Mouse (Mus musculus) hindbrain, embryonic 15.5 days (tissue): ENCODE results near the gene AI661453. TPM values are rescaled to one million over a fixed set of nuclear protein-coding genes. Genes with fewer than 3 reads are reported as not detected.
"Not testable (repeated sequence)": the region's sequence is repeated elsewhere in the genome, so short reads cannot be mapped to it uniquely, and the experiment has no call there.

Experiments
- ATAC-seq: fragments of 200-750 bp; cut with Nextera tagmentation; 2 replicates; pipeline ENCODE4 v1.8.0; 2017; ENCODE audit warnings: low read depth, moderate number of reproducible peaks, moderate TSS enrichment; ENCODE audit not compliant: low FRiP score
- H3K27ac ChIP-seq: fragments of 300-500 bp; sonication (generic); replicated peaks from 2 replicates; pipeline ENCODE4 v1.5.1; 2015; ENCODE audit warnings: mild to moderate bottlenecking, inconsistent platforms
- H3K27me3 ChIP-seq: fragments of 300-500 bp; sonication (generic); 2 replicates; pipeline ENCODE4 v1.6.1; 2015; ENCODE audit warnings: control low read depth, inconsistent platforms
- H3K36me3 ChIP-seq: fragments of 300-500 bp; sonication (generic); 2 replicates; pipeline ENCODE4 v1.6.1; 2015; ENCODE audit warnings: control low read depth, inconsistent platforms
- H3K4me1 ChIP-seq: fragments of 300-500 bp; sonication (generic); replicated peaks from 2 replicates; pipeline ENCODE4 v1.6.1; 2015; ENCODE audit warnings: control low read depth, inconsistent platforms
- H3K4me2 ChIP-seq: fragments of 300-500 bp; sonication (generic); 2 replicates; pipeline ENCODE4 v1.6.1; 2015; ENCODE audit warnings: moderate library complexity, mild to moderate bottlenecking, inconsistent platforms
- H3K4me3 ChIP-seq: fragments of 300-500 bp; sonication (generic); 2 replicates; pipeline ENCODE4 v1.5.1; 2015; ENCODE audit warnings: mild to moderate bottlenecking, inconsistent platforms
- H3K9ac ChIP-seq: fragments of 300-500 bp; sonication (generic); 2 replicates; pipeline ENCODE4 v1.6.1; 2015; ENCODE audit warnings: inconsistent platforms
- H3K9me3 ChIP-seq: fragments of 300-500 bp; sonication (generic); 2 replicates; pipeline ENCODE4 v1.6.1; 2016; ENCODE audit warnings: control low read depth, inconsistent platforms
- WGBS: fragments of 180-500 bp; shearing (Covaris S2); methylation state at CpG from one replicate; pipeline ENCODE4 v1.1.7; 2015; 5-methylcytosine and 5-hydroxymethylcytosine counted together
- polyA plus RNA-seq: library from polyadenylated mRNA; unstranded; fragments of >200 nt; fragmentation: Nextera tagmentation; extraction: Ambion mirVana; gene quantifications from 2 replicates; pipeline ENCODE4 v1.2.1, GENCODE M21; 2015

Gene AI661453
- polyA plus RNA-seq, result 0.10 and 0.47 TPM in 2 replicates

DNA sequence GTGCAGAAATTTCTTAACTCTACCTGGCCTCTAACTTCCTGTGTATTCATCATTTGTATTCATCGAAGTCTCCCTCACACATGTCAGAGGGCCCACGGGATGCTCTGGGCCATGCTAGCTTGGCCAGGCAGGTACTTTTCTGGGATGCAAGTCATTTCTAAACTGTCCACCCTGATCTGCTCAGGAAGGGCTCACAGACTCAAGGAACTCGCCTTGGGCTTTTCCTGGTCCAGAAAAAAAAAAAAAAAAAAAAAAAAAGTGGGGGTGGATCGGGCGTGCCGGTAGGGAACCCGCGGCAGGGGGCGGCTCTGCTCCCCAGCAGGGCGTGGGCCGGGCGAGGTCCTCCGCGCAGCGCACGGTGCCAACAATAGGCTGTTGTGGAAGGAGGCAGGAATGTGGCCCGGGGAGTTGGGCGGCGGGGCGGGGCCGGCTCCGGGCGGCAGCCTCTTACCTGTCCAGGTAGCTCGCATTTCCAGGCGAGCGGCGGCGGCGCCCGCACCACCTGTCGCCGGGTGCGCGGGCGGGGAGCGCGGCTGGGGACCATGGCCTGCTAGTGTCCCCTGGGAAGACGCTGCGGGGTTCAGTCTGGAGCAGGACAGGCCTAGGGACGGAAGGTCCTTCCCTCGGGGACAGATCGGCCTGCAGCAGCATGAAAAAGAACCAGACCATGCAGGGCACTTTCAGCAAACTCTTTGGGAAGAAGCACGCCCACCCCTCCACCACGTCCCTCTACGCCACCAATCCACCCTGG, at the start of gene AI661453:
Gene AI661453, plus strand, starts transcription at position 460 of the 751 bp plus-strand sequence.
- Histone ChIP-seq H3K27me3 (peaks cover 34% of the 10 kb centered on the region), H3K4me1 (peaks cover 20% of the 10 kb centered on the region), H3K9me3 (no peaks in the 10 kb centered on the region), H3K27ac (no peak within 1 kb of the TSS), H3K4me2 (peak within 1 kb of the TSS; percentile 81), H3K4me3 (peak within 1 kb of the TSS; percentile 40), H3K9ac (peak within 1 kb of the TSS; percentile 33), H3K36me3 (no peaks in the 10 kb centered on the region)
- ATAC-seq, result no peak
- WGBS, result 1% methylated on average over 37 of the region's 45 CpGs

DNA sequence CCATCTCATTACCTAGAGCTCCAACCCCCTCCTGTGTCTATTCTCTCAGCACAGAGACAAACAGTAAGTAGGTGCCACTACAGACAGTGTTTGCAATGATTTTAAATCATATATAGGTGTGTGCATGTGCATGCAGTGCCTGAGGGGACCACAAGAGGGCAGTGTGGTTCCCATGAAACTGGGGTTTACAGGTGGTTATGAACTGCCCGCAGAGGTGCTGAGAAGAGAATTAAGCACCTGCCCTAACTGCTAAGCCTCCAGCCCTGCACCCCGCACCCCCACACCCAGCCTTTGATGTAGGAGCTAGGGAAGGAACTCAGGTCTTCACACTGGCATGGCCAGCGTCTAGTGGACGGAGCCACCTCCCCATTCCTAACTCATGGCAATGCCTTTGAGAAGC, 49.8 kb upstream of the AI661453 start:
- H3K36me3 ChIP-seq, result no peaks in the 10 kb centered on the region
- WGBS, result 66% methylated on average over 4 of the region's 4 CpGs
- no peak for ATAC-seq

DNA sequence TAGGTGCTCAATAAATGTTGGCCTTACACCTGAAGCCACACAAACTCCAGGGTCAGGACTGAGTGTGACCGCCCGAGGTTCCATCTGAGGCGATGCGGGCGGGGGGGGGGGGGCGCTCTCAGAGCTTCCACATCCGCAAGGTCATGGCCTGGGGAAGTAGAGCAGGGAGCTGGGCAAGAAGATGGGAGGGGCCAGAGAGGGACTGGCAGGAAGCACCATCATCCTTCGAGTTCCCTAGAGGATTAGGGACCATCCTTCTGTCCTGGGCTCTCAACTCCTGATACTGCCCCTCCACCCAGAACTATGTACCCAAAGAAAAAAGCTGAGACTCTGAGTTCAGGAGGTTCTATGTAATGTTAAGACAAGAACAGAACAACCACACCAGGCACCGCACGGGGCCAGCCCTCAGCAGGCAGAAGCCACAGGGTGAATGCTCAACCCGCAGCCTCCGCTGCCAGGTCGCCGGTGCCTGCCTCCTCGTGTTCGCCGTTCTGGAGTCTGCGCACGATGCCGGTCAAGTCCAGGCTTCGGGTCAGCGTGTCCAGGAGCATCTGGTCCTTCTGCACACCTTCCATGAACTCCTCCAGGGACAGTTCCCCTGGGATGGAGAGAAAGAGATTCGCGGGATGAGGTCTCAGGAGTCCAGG, 42.1 kb upstream of the AI661453 start:
- 19% methylated on average over 24 of the region's 24 CpGs for WGBS
- Histone ChIP-seq H3K4me2 (peak overlapping the region; percentile 51), H3K36me3 (no peaks in the 10 kb centered on the region), H3K27ac (no peak overlapping the region), H3K4me3 (peak overlapping the region; percentile 14; the same call in 1 of the 2 replicates), H3K9ac (no peak overlapping the region), H3K4me1 (peaks cover 13% of the 10 kb centered on the region), H3K27me3 (peaks cover 12% of the 10 kb centered on the region), H3K9me3 (no peaks in the 10 kb centered on the region)
- no peak for ATAC-seq

More for the DNA sequence above, 49.8 kb upstream of the AI661453 start:
- Histone ChIP-seq H3K9me3 (no peaks in the 10 kb centered on the region), H3K4me3 (no peak overlapping the region), H3K4me1 (no peaks in the 10 kb centered on the region), H3K9ac (no peak overlapping the region), H3K27me3 (no peaks in the 10 kb centered on the region), H3K4me2 (no peak overlapping the region), H3K27ac (no peak overlapping the region)

DNA sequence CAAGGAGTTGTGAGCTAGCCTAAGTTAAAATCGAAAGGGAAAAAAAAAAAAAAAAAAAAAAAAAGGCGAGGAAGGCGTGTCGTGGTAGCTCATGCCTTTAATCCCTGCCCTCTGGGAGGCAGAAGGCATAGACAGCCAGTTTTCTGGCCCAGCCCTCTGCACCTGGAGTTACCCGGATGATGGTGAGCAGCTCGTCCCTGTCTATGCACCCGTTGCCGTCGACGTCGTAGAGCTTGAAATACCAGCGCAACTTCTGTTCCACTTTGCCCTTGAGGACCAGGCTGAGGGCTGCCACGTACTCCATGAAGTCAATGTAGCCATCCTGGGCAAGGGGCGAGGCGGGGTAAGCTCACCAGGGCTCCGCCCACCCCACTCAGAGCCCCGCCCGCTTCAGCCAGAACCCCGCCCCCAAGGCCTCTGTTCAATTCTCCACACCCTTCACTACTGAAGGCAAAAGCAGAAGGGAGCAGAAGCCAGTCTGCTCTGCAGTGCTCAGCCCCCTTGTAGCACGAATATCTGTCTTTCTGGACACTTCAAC, 41.0 kb upstream of the AI661453 start:
- Histone ChIP-seq H3K9ac (no peak overlapping the region), H3K4me2 (peak overlapping the region; percentile 51), H3K27me3 (peaks cover 12% of the 10 kb centered on the region), H3K4me1 (peaks cover 13% of the 10 kb centered on the region), H3K36me3 (no peaks in the 10 kb centered on the region), H3K27ac (no peak overlapping the region), H3K9me3 (no peaks in the 10 kb centered on the region), H3K4me3 (peak overlapping the region; percentile 25)
- peak; percentile 48; the same call in 1 of the 2 replicates for ATAC-seq
- 6% methylated on average over 19 of the region's 20 CpGs for WGBS

DNA sequence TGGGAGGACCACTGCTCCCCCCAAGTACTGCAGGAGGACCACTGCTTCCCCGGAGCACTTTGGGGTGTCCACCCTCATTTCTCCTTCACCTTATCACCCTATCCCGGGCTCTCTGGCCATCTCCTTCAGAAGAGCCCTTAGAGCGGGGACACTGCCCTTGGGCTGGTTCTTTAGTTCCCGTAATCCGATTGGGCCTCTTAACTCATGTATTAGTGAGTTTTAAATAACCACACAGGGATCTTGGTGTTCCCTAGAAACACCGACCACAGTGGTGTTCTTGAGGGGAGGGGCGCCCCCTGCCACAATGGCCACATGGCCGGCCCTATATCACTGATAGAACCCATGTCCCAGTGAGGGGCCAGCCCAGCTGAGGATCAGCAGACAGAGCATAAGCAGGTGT, 37.3 kb upstream of the AI661453 start:
- Histone ChIP-seq H3K9ac (no peak overlapping the region), H3K4me3 (no peak overlapping the region), H3K27ac (no peak overlapping the region), H3K4me2 (no peak overlapping the region), H3K27me3 (peaks cover 11% of the 10 kb centered on the region), H3K36me3 (no peaks in the 10 kb centered on the region), H3K9me3 (no peaks in the 10 kb centered on the region), H3K4me1 (peaks cover 13% of the 10 kb centered on the region)
- WGBS, result 92% methylated on average over 8 of the region's 8 CpGs
- ATAC-seq, result no peak

DNA sequence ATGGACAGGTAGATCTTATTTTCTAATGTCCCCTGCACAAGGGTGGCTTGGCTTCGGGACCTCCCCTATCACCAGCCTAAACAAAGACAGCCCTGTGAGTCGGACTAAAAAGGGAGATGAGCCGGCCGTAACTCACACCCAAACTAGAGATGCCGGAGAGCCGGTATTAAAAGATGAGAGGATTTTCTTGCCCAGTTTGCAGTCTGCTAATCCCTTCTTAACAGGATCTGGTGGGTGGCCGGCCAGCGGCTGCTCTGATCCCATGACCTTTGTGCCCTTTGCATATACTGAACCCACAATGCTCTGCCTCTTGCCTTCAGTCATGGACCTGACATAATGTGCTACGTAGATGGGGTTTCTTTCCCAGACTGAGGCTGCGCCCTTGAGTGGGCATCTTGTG, 36.0 kb upstream of the AI661453 start, which contains the start of gene Guca1a:
Gene Guca1a, minus strand, starts transcription at position 134 of the 400 bp plus-strand sequence.
- Histone ChIP-seq H3K9ac (no peak within 1 kb of the TSS), H3K27ac (no peak within 1 kb of the TSS), H3K4me2 (no peak within 1 kb of the TSS), H3K9me3 (no peaks in the 10 kb centered on the region), H3K36me3 (no peaks in the 10 kb centered on the region), H3K4me1 (0 out of 2 replicates have a peak, but pooled peaks cover under 1% of the 10 kb centered on the region), H3K27me3 (no peaks in the 10 kb centered on the region), H3K4me3 (no peak within 1 kb of the TSS)
- WGBS, result 56% methylated on average over 10 of the region's 10 CpGs
- no peak for ATAC-seq

DNA sequence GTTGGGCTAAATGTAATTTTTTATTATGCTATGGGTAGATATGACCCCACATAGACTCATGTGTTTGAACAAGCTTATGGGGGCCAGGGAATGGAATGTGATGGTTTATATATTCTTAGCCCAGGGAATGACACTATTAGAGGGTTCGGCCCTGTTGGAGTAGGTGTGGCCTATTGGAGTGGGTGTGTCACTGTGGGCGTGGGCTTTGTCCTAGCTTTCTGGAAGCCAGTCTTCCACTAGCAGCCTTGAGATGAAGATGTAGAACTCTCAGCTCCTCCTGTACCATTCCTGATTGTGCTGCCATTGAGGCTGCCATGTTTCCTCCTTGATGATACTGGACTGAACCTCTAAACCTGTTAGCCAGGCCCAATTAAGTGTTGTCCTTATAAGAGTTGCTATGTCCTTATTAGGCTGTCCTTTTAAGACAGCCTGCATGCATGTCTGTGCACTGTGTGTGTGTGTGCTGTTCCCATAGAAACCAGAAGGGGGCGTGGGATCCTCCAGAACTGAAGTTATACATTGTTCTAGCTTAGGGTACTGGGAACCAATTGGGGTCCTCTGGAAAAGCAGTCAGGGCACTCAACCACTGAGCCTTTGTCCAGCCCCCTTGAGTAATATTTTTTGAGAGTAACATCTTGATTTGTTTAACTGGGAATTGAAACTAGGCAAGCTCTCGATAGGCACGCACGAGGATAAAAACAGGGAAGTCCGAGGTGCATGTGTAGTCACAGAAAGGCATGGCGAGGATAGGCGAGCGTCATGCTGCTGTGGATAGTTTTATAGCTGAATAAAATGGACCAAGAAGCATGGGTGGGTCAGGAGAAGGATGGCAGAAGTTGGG, 28.5 kb upstream of the AI661453 start:
- H3K27ac ChIP-seq, result no peak overlapping the region
- peaks cover 6% of the 10 kb centered on the region; the same call in 1 of the 2 replicates for H3K4me1 ChIP-seq
- H3K9ac ChIP-seq, result no peak overlapping the region
- H3K4me3 ChIP-seq, result no peak overlapping the region
- H3K27me3 ChIP-seq, result peaks cover 26% of the 10 kb centered on the region
- ATAC-seq, result no peak
- no peak overlapping the region for H3K4me2 ChIP-seq
- H3K36me3 ChIP-seq, result no peaks in the 10 kb centered on the region
- WGBS, result 69% methylated on average over 10 of the region's 10 CpGs
- H3K9me3 ChIP-seq, result no peaks in the 10 kb centered on the region

DNA sequence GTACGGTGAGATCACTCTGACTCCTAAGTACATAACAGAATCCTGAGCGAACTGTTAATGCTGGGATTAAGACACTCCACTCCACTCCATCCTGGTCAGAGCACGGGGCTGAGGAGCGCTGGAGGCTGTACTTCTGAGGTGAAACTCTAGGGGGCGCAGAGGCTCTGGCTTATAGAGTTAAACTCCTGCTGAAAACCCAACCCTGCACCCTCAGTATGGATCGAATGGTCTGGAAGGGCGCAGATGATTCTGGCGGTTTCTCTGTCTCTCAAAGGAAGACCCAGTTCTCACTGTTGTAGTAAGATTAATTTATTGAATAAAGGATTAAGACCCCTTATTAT, 27.9 kb upstream of the AI661453 start:
- H3K4me1 ChIP-seq, result peaks cover 6% of the 10 kb centered on the region; the same call in 1 of the 2 replicates
- H3K9me3 ChIP-seq, result no peaks in the 10 kb centered on the region
- H3K27me3 ChIP-seq, result peaks cover 32% of the 10 kb centered on the region
- 22% methylated on average over 8 of the region's 8 CpGs for WGBS
- ATAC-seq, result no peak
- no peak overlapping the region for H3K4me3 ChIP-seq
- H3K27ac ChIP-seq, result no peak overlapping the region
- no peak overlapping the region for H3K9ac ChIP-seq
- no peaks in the 10 kb centered on the region for H3K36me3 ChIP-seq
- H3K4me2 ChIP-seq, result no peak overlapping the region

DNA sequence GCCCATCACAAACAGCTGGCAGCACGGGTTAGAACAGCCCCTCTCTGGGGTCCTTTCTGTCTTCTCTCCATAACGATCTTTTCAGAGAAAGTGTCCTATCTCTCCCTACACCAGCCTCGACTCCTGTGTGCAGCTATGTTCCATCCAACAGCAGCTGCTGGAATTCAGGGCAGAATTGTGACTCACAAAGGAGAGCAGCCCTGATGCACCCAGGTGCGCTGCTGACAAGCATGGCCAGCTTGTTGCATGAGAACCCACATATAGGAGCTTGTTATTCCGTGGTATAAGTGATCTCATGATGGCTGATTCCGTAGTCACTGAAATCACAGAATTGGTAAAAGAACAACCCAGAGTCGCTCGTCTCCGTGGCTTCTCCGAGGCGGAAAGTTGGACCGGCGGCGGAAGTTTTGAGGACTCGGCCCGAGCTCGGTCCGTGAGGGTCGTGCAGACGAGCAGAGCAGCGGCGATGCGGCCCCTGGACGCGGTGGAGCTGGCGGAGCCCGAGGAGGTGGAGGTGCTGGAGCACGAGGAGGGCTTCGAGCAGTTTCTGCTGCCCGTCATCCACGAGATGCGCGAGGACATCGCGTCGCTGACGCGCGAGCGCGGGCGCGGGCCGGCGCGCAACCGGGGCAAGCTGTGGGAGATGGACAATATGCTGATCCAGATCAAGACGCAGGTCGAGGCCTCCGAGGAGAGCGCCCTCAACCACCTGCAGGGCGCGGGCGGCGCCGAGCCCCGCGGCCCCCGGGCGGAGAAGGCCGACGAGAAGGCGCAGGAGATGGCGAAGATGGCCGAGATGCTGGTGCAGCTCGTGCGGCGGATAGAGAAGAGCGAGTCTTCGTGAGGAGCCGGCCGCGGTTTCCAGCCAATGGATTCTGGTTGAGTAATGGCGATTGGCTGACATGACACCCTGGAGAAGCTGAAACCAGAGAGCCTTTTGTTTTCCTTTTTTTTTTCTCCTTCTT, 26.2 kb upstream of the AI661453 start:
- peak overlapping the region; percentile 36; the same call in 1 of the 2 replicates for H3K9ac ChIP-seq
- peak overlapping the region; percentile 68 for H3K4me2 ChIP-seq
- ATAC-seq, result peak; percentile 66
- not testable (repeated sequence) for H3K36me3 ChIP-seq, H3K4me1 ChIP-seq, H3K27ac ChIP-seq, H3K9me3 ChIP-seq
- peak overlapping the region; percentile 41 for H3K4me3 ChIP-seq
- H3K27me3 ChIP-seq, result peaks cover 32% of the 10 kb centered on the region
- WGBS, result 3% methylated on average over 74 of the region's 74 CpGs

DNA sequence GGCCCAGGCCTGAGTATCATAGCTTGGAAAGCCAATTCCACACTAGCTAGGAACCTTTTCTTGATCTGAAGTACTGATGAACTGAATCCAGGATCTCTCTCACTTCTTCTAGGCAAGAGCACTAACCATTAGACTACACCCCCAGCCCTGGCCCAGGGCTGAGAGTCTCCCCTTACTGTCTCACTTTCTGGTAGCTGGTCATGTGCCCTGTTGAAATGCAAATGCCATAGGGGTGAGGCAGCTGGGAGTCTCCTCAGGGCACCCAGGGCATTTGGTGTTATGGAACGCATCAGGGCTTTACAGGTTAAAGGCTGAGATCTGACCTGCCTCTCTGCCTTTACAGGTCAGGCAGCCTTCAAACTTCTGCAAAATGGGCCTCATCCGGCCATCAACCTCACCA, 16.2 kb upstream of the AI661453 start:
- H3K9ac ChIP-seq, result no peak overlapping the region
- no peak overlapping the region for H3K4me3 ChIP-seq
- no peak overlapping the region for H3K27ac ChIP-seq
- no peaks in the 10 kb centered on the region for H3K27me3 ChIP-seq
- ATAC-seq, result no peak
- no peaks in the 10 kb centered on the region for H3K9me3 ChIP-seq
- 77% methylated on average over 2 of the region's 2 CpGs for WGBS
- no peak overlapping the region for H3K4me2 ChIP-seq
- H3K4me1 ChIP-seq, result no peaks in the 10 kb centered on the region
- H3K36me3 ChIP-seq, result no peaks in the 10 kb centered on the region

DNA sequence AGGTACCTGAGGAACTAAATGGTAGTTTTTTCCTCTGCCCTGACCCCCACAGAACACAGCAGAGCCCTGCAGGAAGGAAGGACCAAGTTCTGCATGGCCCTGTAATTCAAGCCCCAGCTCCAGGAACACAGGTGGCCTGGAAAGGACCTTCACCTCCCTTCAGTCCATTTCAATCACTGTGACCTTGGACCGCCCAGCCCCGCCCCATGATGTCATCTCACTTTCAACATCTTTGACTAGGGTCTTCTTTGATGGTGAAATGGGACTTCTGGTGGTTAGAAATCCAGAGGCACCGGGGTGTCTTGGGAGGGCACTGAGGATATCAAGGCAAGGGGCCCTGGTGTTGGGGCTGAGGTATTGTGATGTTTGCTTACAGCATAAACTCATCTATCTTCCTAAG, 14.8 kb upstream of the AI661453 start:
- H3K27ac ChIP-seq, result no peak overlapping the region
- no peak for ATAC-seq
- 94% methylated on average over 3 of the region's 3 CpGs for WGBS
- H3K9ac ChIP-seq, result no peak overlapping the region
- H3K4me2 ChIP-seq, result no peak overlapping the region
- H3K27me3 ChIP-seq, result no peaks in the 10 kb centered on the region
- H3K4me3 ChIP-seq, result no peak overlapping the region
- no peaks in the 10 kb centered on the region for H3K4me1 ChIP-seq
- H3K36me3 ChIP-seq, result no peaks in the 10 kb centered on the region
- H3K9me3 ChIP-seq, result no peaks in the 10 kb centered on the region
